Mouse (Mus musculus) bone marrow, adult 2 months (tissue): ENCODE measurements around the gene Rnase2b.
"Not testable (repeated sequence)": the region's sequence is repeated elsewhere in the genome, so short reads cannot be mapped to it uniquely, and the experiment has no call there.

Source experiments
- CTCF ChIP-seq: fragments of 200-500 bp; IDR thresholded peaks from 2 replicates; pipeline ENCODE4 v1.5.1; 2011; ENCODE audit warnings: low read length, control low read depth; ENCODE audit not compliant: control insufficient read depth, insufficient read depth
- POLR2A ChIP-seq: fragments of 200-500 bp; IDR thresholded peaks from 2 replicates; pipeline ENCODE4 v1.6.1; 2011; ENCODE audit warnings: low read depth, mild to moderate bottlenecking, control low read depth, low read length, borderline replicate concordance; ENCODE audit not compliant: control insufficient read depth

GRCm38 (mm10) chr14:51161976-51162375, at the start of gene Rnase2b:
- TF ChIP-seq CTCF, POLR2A: not testable (repeated sequence)
